Mouse (Mus musculus) embryonic fibroblast, embryonic 13.5 days (primary cell): ENCODE measurements around the gene Coq7. TPM values are rescaled to one million over a fixed set of nuclear protein-coding genes. Genes with fewer than 3 reads are reported as not detected.
A peak's percentile ranks its signal among the peaks of the same experiment; 100 is the strongest.

Experiments
- H3K27ac ChIP-seq: 2 replicates; pipeline ENCODE4 v1.5.1; 2012; ENCODE audit warnings: low read length, control low read depth, inconsistent platforms; ENCODE audit not compliant: insufficient read depth
- H3K4me1 ChIP-seq: 2 replicates; pipeline ENCODE4 v1.6.1; 2011; ENCODE audit warnings: low read length; ENCODE audit not compliant: control insufficient read depth, insufficient read depth
- H3K4me3 ChIP-seq: 2 replicates; pipeline ENCODE4 v1.5.1; 2011; ENCODE audit warnings: mild to moderate bottlenecking, control low read depth, low read length; ENCODE audit not compliant: insufficient read depth
- CTCF ChIP-seq: IDR thresholded peaks from 2 replicates; pipeline ENCODE4 v1.5.1; 2011; ENCODE audit warnings: mild to moderate bottlenecking, control low read depth, low read length, moderate library complexity, borderline replicate concordance; ENCODE audit not compliant: insufficient read depth
- POLR2A ChIP-seq: IDR thresholded peaks from 2 replicates; pipeline ENCODE4 v1.6.1; 2011; ENCODE audit warnings: low read depth, mild to moderate bottlenecking, control low read depth, low read length, moderate library complexity
- polyA plus RNA-seq: library from polyadenylated mRNA; stranded (reverse); fragments of >200 nt; gene quantifications from 2 replicates; pipeline ENCODE4 v1.2.4, GENCODE M21; 2011; ENCODE audit warnings: low read depth; ENCODE audit not compliant: missing spikeins, insufficient read length

The Coq7 gene
- polyA plus RNA-seq: 13.8 and 14.5 TPM in 2 replicates

DNA sequence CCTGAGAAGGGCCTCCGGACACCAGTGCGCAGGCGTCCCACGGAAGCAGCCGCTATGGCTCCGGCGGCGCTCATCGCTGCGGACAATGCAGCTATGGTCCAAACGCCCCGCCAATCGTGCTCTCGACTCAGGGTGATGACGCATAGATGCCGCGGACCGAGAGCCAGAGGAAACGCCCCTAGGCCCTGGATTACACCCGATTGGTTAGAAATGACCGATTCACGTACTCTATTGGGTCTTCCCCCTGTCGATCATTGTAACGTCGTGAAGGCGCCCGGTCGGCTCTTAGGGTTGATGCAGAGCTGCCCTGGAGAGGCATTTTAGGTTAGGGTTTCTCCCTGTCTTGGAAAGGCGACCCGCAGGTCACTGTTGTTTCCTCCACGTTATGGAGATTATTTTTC is at the start of gene Coq7:
Gene Coq7, minus strand, starts transcription at position 179 of the 401 bp plus-strand sequence.
- Histone ChIP-seq H3K27ac (peak within 1 kb of the TSS; percentile 89), H3K4me1 (no peaks in the 10 kb centered on the region), H3K4me3 (peak within 1 kb of the TSS; percentile 75)
- TF ChIP-seq CTCF (no peak), POLR2A (peak; percentile 78)

GRCm38 (mm10) chr7:118579938-118580337 is 46.8 kb upstream of the Coq7 start:
- H3K27ac ChIP-seq: no peak overlapping the region
- TF ChIP-seq POLR2A (no peak), CTCF (no peak)
- no peak overlapping the region for H3K4me3 ChIP-seq
- H3K4me1 ChIP-seq: no peaks in the 10 kb centered on the region

DNA sequence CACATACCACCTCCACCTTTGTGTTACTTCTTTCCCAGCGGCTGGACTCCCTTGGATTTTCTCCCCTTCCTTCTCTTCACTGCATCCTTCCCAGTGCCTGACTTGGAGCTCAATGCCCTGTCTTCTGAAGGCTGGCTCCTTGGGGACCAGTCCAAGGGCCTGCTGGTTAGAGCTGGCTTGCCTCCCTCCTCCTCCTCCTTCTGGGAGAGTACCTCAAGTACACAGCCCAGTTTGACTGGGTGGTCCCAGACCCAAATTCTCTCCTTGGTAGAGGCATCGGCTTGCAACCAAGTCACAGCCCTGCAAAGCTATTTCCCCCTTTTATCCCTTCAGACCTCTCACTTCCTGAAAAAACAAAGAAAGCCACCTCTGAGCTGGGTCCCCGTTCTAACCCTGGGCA is 45.1 kb upstream of the Coq7 start:
- H3K4me1 ChIP-seq: no peaks in the 10 kb centered on the region
- no peak overlapping the region for H3K27ac ChIP-seq
- TF ChIP-seq POLR2A (no peak), CTCF (no peak)
- no peak overlapping the region for H3K4me3 ChIP-seq

GRCm38 (mm10) chr7:118572039-118572438 is 38.9 kb upstream of the Coq7 start:
- H3K4me3 ChIP-seq: no peak overlapping the region
- no peaks in the 10 kb centered on the region for H3K4me1 ChIP-seq
- TF ChIP-seq CTCF (no peak), POLR2A (no peak)
- H3K27ac ChIP-seq: no peak overlapping the region

DNA sequence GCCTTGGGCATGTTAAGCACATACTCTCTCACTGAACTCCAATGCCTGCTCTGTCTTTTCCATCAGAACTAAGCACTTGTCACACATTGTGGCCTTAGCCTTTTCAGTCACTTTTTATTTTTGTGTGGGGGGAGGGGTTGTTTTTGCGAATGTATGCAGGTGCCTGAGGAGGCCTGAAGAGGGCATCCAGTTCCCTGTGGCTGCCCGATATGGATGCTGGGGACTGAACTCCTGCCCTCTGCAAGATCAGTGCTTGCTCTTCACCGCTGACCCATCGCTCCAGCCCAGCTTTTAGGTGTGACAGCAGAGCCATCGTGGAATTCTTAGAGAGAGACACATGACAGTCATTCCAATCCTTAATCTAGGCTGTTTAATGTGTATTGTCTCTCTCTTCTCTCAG is 38.2 kb upstream of the Coq7 start:
- Histone ChIP-seq H3K4me3 (no peak overlapping the region), H3K27ac (no peak overlapping the region), H3K4me1 (no peaks in the 10 kb centered on the region)
- no peak for TF ChIP-seq POLR2A
- TF ChIP-seq CTCF: no peak

DNA sequence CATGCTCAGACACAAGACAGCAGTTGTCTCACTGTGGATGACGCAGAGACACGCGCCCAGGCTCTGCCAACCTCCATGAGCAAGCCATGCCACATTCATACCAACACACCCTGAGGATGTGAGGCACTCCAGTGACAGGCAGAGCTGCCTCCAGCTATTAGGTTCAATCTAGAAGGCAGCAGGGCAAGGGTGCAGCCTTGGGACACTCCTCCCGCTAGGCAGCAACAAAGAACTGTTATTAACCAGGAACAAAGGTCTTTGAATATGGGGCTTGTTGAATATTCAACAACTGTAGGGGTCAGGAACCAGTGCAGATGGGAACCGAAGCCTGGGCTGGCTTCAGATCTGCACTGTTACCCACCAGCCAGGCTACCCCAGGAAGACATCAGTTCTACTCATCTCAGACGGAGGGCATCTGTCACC is 36.0 kb upstream of the Coq7 start:
- TF ChIP-seq POLR2A (no peak), CTCF (no peak)
- no peaks in the 10 kb centered on the region for H3K4me1 ChIP-seq

DNA sequence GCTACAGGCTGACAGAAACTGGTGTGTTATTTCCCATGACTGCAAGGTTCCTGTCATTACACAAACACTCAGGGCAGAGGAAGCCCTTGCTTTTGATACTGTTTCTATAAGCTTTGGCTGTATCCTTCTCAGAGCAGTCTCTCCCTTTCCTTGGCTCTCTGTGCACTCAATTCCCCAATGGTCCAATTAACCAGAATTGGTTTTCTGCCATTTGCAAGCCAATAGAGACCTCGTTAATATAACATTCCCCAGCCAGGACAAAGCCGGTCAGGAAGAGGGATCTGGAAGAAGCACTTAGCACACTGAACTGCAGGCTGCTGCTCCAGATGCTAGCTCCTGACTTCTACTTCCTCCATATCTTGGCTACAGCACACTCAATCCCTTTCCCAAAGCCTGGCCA is 21.1 kb upstream of the Coq7 start:
- TF ChIP-seq POLR2A (no peak), CTCF (no peak)
- H3K4me1 ChIP-seq: no peaks in the 10 kb centered on the region

More for the DNA sequence above, 36.0 kb upstream of the Coq7 start:
- Histone ChIP-seq H3K4me3 (no peak overlapping the region), H3K27ac (no peak overlapping the region)

DNA sequence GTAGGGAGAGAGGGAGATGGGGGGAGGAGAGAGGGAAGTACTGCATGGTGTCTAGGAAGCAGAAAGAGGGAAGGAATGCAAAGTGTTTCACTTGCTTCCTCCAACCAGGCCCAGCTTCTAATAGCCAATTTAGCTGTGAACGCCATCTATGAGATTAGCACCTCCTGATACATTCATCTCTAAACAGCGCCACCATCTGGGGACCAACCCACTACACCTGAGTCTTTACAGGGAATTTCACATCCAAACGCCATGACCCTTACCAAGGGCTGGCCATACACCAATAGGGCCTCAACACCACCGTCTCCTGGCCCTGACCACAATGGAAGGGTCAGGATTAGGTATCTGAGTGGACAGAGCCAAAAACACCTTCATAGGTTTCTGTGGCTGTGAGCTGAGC is 20.7 kb upstream of the Coq7 start:
- Histone ChIP-seq H3K27ac (no peak overlapping the region), H3K4me1 (no peaks in the 10 kb centered on the region)
- TF ChIP-seq POLR2A (no peak), CTCF (no peak)

More for the DNA sequence above, 21.1 kb upstream of the Coq7 start:
- Histone ChIP-seq H3K27ac (no peak overlapping the region), H3K4me3 (no peak overlapping the region)

DNA sequence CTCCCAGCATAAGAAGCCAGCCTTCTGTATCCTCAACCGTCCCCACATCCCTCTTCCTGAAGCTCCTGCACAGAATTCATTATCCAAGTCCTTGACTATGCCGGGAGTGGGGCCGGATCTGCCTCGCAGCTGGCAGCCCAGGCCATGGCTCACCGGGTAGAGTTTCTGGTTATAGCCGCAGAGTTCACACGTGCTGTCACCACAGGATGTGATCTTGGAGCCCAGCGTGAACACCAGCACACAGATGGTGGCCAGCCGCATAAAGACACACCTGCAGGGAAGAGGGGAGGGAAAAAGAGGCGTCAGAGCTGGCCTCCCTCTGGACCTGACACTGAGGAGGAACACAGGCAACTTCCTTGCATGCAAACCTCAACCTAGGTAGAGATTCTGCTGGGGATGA is 14.3 kb upstream of the Coq7 start:
- H3K27ac ChIP-seq: no peak overlapping the region
- H3K4me1 ChIP-seq: no peaks in the 10 kb centered on the region
- TF ChIP-seq CTCF: no peak
- no peak for TF ChIP-seq POLR2A
- no peak overlapping the region for H3K4me3 ChIP-seq

More for the DNA sequence above, 20.7 kb upstream of the Coq7 start:
- no peak overlapping the region for H3K4me3 ChIP-seq

DNA sequence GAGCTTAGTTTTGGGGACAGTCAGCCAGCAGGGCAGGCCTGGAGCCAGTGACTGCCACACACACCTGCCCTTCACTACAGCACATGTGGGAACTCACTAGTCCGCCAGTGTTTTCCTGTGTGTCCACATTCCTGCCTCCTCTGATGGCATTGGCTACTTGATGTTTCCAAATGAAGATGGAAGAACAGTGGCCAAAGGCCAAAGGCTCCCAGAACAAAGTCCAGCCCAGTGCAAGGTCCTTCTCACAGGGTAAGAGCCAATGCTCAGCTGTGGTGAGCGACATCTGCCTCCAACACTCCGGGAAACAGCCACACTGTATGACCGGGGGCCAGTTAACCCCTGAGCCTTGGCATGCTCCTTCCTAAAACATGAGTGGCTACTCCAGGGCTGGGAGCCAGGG is 11.0 kb upstream of the Coq7 start:
- H3K4me3 ChIP-seq: no peak overlapping the region
- no peaks in the 10 kb centered on the region for H3K4me1 ChIP-seq
- H3K27ac ChIP-seq: no peak overlapping the region

GRCm38 (mm10) chr7:118535076-118535475 is 1.9 kb upstream of the Coq7 start:
- no peak overlapping the region for H3K27ac ChIP-seq
- no peak overlapping the region for H3K4me3 ChIP-seq
- TF ChIP-seq CTCF (no peak), POLR2A (no peak)
- no peaks in the 10 kb centered on the region for H3K4me1 ChIP-seq

More for the DNA sequence above, 11.0 kb upstream of the Coq7 start:
- no peak for TF ChIP-seq CTCF
- no peak for TF ChIP-seq POLR2A
